Mouse (Mus musculus) regulatory T cell (primary cell): ENCODE measurements around the gene Brd3.

Experiments used
- in situ Hi-C: fragments of 300-600 bp; cut with MboI, MseI; formaldehyde crosslinking; loops from one replicate; pipeline ENCODE4 v1.15.1; 2025; ENCODE audit warnings: high pct_unique_total_duplicates

Gene Brd3

GRCm38 (mm10) chr2:27405094-27405884 lies 102.2 kb downstream of the Brd3 start:
- in situ Hi-C loops, result no loop called here

GRCm38 (mm10) chr2:27404375-27405093 lies 102.9 kb downstream of the Brd3 start:
- in situ Hi-C loops, result no loop called here

- in situ Hi-C loops, result no loop called here
Observed at GRCm38 (mm10) chr2:27401544-27401943, 105.9 kb downstream of the Brd3 start.

DNA sequence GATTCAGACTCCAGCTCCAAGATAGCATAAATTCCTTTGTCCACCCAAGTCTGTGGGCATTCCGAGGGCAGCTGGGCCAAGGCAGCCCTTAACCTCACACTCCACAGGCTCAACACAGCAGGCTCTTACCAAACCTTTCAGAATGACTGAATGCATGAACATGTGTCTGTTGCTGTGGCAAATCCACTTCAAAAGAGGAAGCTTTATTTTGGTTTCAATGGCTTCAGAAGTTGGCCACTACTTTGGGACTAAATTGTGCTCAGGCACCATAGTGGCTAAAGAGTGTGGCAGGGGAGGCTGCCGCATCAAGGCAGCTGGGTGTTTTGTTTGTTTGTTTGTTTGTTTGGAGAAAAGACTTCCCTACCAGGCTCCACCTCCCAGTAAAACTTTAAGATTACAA lies 107.4 kb downstream of the Brd3 start:
- in situ Hi-C loops, result no loop called here

GRCm38 (mm10) chr2:27396656-27397440 lies 110.6 kb downstream of the Brd3 start:
- in situ Hi-C loops, result no loop called here
